Mouse (Mus musculus) Patski (cell line): ENCODE data around the gene Arl15. TPM values are rescaled to one million over a fixed set of nuclear protein-coding genes. Genes with fewer than 3 reads are reported as not detected.
A peak's percentile ranks its signal among the peaks of the same experiment; 100 is the strongest.

Experiments used
- ATAC-seq: fragments of 100-300 bp; one replicate; pipeline ENCODE4 v1.8.0; 2021
- CTCF ChIA-PET: fragments of 350-600 bp; sonication (Branson Sonifier 250); formaldehyde crosslinking; loops from one replicate; lab custom pipeline; 2022; ENCODE audit warnings: inconsistent platforms; lab: Charles Lee
- POLR2A ChIA-PET: fragments of 350-600 bp; sonication (Branson Sonifier 250); formaldehyde crosslinking; loops from one replicate; lab custom pipeline; 2022; ENCODE audit warnings: antibody characterized with exemption, inconsistent platforms; lab: Charles Lee
- DNase-seq: peaks from one replicate; pipeline ENCODE4 v3.0.0-alpha.2; 2011; ENCODE audit warnings: low read depth, low spot score
- H3K27me3 ChIP-seq: fragments of 371-371 bp; one replicate; pipeline ENCODE4 v1.5.1; 2021
- CTCF ChIP-seq: fragments of 100-300 bp; IDR thresholded peaks from one replicate; pipeline ENCODE4 v1.5.1; 2021
- in situ Hi-C: fragments of 300-500 bp; cut with MboI; formaldehyde crosslinking; loops from 3 replicates; pipeline ENCODE4 v1.11.1; 2018; ENCODE audit warnings: low pct_unique_long_range_greater_than_20kb, mixed read lengths
- polyA plus RNA-seq: library from polyadenylated mRNA; unstranded; gene quantifications from one replicate; pipeline ENCODE4 v1.2.3, GENCODE M21; 2021

Arl15 gene
- polyA plus RNA-seq, 1 experiment from 2014 or later, result 35.2 TPM

DNA sequence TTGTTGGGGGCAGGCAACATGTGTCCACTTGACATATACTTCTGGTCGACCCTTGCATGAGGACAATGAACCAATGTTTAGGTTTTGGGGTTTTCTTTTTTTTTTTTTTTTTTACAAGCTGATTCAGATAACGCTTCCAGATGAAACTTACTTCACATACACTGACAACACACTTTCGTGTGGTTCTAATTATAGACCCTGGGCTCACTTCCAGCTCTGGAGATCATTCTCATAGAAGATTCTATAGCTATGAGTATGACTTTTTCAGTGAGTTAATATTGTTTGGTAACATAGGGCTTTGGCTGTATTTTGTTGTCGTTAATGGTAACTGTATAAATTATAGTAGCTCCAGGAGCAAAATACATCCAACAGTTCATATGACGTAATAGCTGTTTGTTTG lies 306.9 kb downstream of the Arl15 start:
- CTCF ChIA-PET, result interaction anchor here (1.5 kb wide), 1 partner anchor 9 kb away, joined by 5 read pairs; no protein-coding TSS in a partner anchor
- no peak for ATAC-seq

DNA sequence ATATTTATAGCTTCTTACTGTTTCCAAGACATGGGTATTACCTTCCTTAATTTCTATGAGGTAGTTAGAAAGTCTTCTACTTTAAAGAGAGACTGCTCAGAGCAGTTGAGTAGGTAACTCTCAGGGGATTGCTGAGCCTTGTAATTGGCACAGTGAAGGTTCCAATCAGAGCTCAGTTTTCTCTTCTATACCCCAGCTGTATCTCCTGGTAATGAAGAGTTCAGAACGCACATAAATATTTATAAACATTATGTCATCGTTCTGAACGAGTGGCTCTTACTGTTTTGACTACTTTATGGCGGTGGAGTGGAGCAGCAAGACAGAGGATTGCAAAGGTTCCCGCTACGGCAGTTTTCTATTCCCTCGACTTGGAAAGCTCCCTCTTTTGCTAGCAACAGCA lies 311.8 kb downstream of the Arl15 start:
- ChIA-PET POLR2A (no interaction called here), CTCF (interaction anchor here (1.3 kb wide), 1 partner anchor 12 kb away, joined by 3 read pairs; no protein-coding TSS in a partner anchor)
- in situ Hi-C loops, result no loop called here
- H3K27me3 ChIP-seq, result no peaks in the 10 kb centered on the region
- no peak for TF ChIP-seq CTCF
- ATAC-seq (no peak), DNase-seq (no peak)

More for the DNA sequence above, 306.9 kb downstream of the Arl15 start:
- TF ChIP-seq CTCF, result no peak
- in situ Hi-C loops, result no loop called here
- no peak for DNase-seq
- no peaks in the 10 kb centered on the region for H3K27me3 ChIP-seq
- POLR2A ChIA-PET, result interaction anchor here (0.6 kb wide), 1 partner anchor 95 kb away, joined by 3 read pairs; no protein-coding TSS in a partner anchor

DNA sequence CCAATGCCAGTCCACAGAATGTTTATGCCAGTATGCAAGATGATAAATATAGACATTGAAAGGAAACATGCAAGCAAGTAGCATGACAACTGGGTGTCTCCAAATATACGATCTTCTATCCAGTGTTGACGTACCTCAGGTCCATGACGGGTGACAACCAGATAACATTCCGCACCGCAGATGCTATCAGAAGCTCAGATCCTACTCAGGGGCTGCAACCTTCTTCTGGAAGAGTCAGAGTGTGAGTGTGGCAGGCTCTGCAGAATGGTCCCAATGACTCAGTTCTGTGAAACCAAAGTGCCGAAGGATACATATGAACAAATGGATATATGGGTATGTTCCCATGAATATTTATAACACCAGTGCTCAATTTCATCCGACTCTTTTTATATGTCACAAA lies 313.2 kb downstream of the Arl15 start:
- ATAC-seq (no peak), DNase-seq (no peak)
- ChIA-PET POLR2A (interaction anchor here (0.6 kb wide), 1 partner anchor 16 kb away, joined by 3 read pairs; no protein-coding TSS in a partner anchor), CTCF (no interaction called here)
- H3K27me3 ChIP-seq, result no peaks in the 10 kb centered on the region
- in situ Hi-C loops, result no loop called here
- TF ChIP-seq CTCF, result no peak

- in situ Hi-C loops, result no loop called here
- ChIA-PET POLR2A (no interaction called here), CTCF (no interaction called here)
- TF ChIP-seq CTCF, result no peak
- DNase-seq, result no peak
- H3K27me3 ChIP-seq, result no peaks in the 10 kb centered on the region
- ATAC-seq, result peak; percentile 60
Measured at GRCm38 (mm10) chr13:114109441-114109840, 315.1 kb downstream of the Arl15 start.

GRCm38 (mm10) chr13:114109845-114110244 lies 315.5 kb downstream of the Arl15 start:
- no peaks in the 10 kb centered on the region for H3K27me3 ChIP-seq
- ChIA-PET POLR2A (no interaction called here), CTCF (no interaction called here)
- in situ Hi-C loops, result no loop called here
- no peak for TF ChIP-seq CTCF
- DNase-seq (no peak), ATAC-seq (no peak)

GRCm38 (mm10) chr13:114113516-114113915 lies 319.2 kb downstream of the Arl15 start:
- ATAC-seq (no peak), DNase-seq (peak; percentile 6)
- H3K27me3 ChIP-seq, result no peaks in the 10 kb centered on the region
- ChIA-PET POLR2A (no interaction called here), CTCF (interaction anchor here (1.1 kb wide), 1 partner anchor 16 kb away, joined by 3 read pairs; no protein-coding TSS in a partner anchor)
- no peak for TF ChIP-seq CTCF
- in situ Hi-C loops, result no loop called here

DNA sequence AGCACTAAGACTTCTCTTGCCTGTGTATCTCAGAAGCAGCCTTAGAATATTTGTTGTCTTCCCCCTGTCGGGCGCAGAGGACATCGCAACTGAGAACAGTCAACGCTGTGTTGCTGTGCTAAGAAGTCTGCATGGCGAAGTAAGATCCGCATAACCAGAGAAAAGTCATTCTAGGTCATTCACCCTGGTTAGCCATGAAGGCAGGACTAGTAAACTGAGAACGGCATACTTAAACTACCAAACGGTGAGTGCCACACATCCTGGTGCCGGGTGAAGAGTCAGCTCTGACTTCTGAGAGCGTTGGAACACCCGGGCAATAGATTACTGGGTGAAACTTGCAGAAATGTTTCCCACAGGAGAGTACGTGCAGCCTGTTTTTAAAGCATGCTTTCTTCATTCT lies 320.3 kb downstream of the Arl15 start:
- in situ Hi-C loops, result no loop called here
- DNase-seq (no peak), ATAC-seq (no peak)
- H3K27me3 ChIP-seq, result no peaks in the 10 kb centered on the region
- POLR2A ChIA-PET, result no interaction called here
- CTCF ChIA-PET, result interaction anchor here (1.1 kb wide), 2 partner anchors 17 to 250 kb away, joined by 3 read pairs; no protein-coding TSS in a partner anchor
- no peak for TF ChIP-seq CTCF

- TF ChIP-seq CTCF, result no peak
- DNase-seq (no peak), ATAC-seq (no peak)
- ChIA-PET POLR2A (no interaction called here), CTCF (interaction anchor here (1.1 kb wide), 1 partner anchor 250 kb away, joined by 3 read pairs; no protein-coding TSS in a partner anchor)
- in situ Hi-C loops, result no loop called here
- no peaks in the 10 kb centered on the region for H3K27me3 ChIP-seq
Measured at GRCm38 (mm10) chr13:114115106-114115505, 320.8 kb downstream of the Arl15 start.

DNA sequence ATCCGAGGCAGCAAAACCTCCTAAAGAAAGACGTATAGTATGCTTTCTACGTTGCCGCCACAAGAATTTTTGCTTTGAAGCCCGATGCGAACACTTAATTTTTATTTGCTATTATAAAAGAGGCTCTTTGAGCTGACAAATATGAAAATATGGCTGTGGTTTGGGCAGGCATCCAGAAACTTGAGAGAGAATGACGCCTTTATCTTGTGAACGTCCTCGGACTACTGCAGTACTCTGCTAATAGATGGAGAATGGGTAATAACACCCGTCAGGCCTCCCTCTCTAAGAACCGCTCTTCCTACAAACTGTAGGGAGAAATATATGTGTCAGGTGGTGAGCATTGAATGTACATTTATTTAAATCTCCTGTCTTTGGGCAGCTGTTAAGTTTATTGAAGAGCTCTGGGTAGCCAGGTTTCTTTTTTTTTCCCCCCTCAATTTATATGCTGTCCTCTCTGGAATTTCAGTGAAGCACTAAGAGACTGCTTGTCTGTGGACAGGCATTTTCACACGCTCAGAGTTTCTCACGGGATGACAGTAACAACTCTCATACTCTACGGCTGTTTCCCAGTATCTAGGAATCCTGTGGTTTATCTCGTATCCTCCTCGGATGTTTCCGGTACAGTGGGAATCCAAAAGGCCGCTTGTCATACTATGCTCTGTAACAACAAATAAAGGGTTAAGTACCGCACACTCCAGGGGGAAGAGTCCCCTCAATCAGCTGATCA lies 324.0 kb downstream of the Arl15 start:
- no peak for ATAC-seq
- in situ Hi-C loops, result no loop called here
- ChIA-PET POLR2A (interaction anchor here (0.6 kb wide), 1 partner anchor 146 kb away, joined by 5 read pairs; no protein-coding TSS in a partner anchor), CTCF (no interaction called here)
- DNase-seq, result no peak
- no peak for TF ChIP-seq CTCF
- H3K27me3 ChIP-seq, result no peaks in the 10 kb centered on the region

DNA sequence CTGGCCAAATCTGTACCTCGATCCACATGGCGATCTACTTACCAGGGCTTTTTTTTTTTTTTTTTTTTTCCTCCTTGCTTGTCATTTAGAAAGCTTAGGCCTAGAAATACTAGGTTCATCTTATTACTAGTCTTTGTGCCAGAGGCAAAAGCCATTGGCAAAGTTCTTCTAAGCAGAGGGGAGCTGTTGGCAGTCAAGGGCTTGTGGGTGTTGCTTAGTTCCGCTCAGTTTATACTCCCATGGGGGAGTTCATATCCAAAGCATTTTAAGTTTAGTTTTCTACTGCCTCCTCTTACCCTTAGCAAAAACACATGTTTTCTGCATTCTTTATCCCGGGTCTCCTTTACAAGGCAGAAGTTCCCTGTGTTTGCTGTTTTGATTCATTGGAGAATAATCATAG lies 325.5 kb downstream of the Arl15 start:
- ChIA-PET CTCF (no interaction called here), POLR2A (no interaction called here)
- DNase-seq, result no peak
- in situ Hi-C loops, result no loop called here
- no peak for ATAC-seq
- TF ChIP-seq CTCF, result no peak
- H3K27me3 ChIP-seq, result no peaks in the 10 kb centered on the region

DNA sequence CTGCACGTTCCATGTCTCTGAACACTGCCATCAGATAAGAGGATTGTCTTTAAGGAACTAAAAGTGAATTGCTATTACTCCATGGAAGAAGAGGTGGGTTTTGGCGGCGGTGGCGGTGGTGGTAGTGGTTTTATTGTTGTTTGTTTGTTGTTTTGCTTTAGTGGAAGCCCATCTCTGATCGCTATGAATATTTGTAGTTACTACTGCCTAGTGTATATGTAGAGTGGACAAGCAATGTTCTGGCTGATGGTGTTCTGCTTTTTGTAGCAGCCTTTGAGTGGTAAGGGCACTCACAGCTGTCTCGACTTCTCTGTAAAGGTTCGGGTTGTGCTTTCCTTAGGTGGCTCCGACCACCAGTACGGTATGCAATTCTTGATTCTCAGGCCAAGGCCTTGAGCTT lies 327.3 kb downstream of the Arl15 start:
- CTCF ChIA-PET, result no interaction called here

More for the DNA sequence above, 327.3 kb downstream of the Arl15 start:
- no peaks in the 10 kb centered on the region for H3K27me3 ChIP-seq
- POLR2A ChIA-PET, result interaction anchor here (0.5 to 0.7 kb wide), 2 partner anchors 17 to 50 kb away, joined by 3 to 4 read pairs; no protein-coding TSS in a partner anchor
- in situ Hi-C loops, result no loop called here
- DNase-seq (no peak), ATAC-seq (no peak)
- no peak for TF ChIP-seq CTCF
